Mouse (Mus musculus) induced T-regulatory cell, adult 2 months (primary cell): ENCODE data around the gene Eps8l2.
A peak's percentile ranks its signal among the peaks of the same experiment; 100 is the strongest.
"Not testable (repeated sequence)": the region's sequence is repeated elsewhere in the genome, so short reads cannot be mapped to it uniquely, and the experiment has no call there.

Source experiments
- DNase-seq: peaks from one replicate; pipeline ENCODE4 v3.0.0-alpha.2; 2012; ENCODE audit warnings: low read depth

Gene Eps8l2

GRCm38 (mm10) chr7:141365049-141365445 is 26.4 kb downstream of the Eps8l2 start:
- DNase-seq = no peak

DNA sequence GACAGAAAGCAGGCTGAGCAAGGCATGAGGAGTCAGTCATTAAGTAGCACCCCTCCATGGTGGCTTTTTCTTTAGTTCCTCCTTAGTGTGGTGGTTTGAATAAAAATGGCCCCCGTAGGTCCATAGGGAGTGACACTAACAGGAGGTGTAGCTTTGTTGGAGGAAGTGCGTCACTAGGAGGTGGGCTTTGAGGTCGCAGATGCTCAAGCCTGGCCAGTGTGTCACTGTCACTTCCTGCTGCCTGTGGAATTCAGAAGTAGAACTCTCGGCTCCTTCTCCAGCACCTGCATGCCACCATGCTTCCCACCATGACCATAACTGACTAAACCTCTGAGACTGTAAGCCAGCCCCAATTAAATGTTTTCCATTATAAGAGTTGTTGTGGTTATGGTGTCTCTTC is 28.7 kb downstream of the Eps8l2 start:
- no peak for DNase-seq

GRCm38 (mm10) chr7:141369918-141370317 is 31.2 kb downstream of the Eps8l2 start:
- peak; percentile 42 for DNase-seq

GRCm38 (mm10) chr7:141371942-141372595 is 33.4 kb downstream of the Eps8l2 start:
- DNase-seq = no peak

DNA sequence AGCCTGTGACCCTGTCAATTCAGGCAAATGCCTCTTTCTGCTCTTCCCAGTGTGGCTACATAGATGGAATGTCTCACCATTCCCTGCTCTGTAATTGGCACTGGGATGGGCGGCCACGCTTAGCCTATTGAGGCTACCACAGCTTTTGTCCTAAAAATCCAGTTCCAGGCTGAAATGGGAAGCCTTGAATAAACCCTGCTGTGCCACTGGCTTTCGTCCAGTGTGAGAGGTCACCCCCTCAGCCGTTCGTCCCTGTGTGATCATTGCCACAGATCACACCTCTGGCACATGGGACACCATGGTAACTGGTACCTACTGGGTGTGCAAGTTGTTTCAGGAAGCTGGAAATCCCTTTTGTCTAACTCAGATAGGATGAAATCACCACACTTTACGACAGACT is 34.9 kb downstream of the Eps8l2 start:
- no peak for DNase-seq

DNA sequence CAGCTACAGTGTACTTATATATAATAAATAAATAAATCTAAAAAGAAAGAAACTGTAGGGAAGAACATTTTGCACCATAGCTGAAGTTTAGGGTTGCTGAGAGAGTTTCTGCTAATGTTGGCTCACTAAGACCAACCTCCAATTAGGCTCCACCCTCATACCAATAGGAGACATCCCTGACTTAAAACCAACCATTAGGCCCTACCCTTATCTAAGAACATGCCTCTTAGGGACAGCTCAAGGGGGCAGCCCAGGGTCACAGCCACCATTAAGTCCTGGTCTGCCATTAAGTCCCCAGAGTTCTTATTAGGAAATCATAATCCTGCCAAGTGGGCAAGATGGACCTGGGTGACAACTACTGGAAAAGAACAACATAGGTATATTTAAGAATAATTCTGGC is 35.7 kb downstream of the Eps8l2 start:
- no peak for DNase-seq

DNA sequence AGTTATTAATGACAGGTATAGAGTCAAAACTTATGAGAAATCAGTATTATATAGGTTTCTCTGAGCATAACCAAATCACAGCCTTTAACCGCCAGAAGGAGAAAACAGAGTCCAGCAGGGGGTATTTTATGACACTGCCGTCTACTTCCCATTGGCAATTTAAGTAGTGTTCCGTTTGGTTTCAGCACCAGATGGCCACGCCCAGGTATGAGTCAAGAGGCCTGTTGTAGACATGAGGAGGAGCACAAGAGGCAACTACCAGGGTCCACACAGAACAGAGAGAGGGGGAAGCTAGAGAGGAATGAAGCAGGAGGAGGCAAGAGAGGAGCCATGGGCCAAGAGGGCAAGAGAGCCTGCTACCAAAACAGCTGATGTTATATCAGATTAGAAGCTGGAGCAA is 40.9 kb downstream of the Eps8l2 start:
- DNase-seq = no peak

DNA sequence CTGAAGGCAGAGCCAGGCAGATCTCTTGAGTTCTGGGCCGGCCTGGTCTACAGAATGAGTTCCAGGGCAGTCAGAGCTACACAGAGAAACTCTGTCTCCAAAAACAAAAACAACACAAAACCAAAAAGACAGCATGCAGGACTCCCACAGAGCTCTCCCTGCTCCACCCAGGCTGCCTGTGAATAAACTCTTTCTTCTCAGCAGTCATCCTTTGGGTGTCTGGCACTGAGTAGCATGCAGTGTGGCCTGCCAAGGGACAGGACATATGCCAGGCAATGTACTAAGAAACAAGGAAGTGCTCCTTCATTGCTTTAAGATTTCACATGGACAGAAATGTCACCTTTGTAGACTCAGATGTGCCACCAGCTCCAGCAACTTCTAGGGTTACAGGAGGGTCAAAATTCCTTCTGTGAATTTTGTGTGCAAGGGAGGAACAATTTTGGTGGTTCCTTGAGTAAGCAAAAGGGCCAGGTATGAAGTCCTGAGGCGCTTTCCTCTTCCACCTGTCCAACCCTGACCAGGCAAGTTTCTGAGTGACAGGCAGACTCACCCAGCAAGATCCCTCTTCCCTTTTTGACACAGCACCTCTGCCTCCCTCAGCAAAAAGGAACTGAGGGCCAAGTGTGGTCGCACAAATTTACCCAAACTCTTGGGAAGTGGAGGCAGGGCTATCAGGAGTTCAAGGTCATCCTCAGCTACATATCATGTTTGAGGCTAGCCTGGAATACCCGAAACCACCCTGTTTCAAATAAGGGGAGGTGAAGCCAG is 42.6 kb downstream of the Eps8l2 start:
- no peak for DNase-seq

DNA sequence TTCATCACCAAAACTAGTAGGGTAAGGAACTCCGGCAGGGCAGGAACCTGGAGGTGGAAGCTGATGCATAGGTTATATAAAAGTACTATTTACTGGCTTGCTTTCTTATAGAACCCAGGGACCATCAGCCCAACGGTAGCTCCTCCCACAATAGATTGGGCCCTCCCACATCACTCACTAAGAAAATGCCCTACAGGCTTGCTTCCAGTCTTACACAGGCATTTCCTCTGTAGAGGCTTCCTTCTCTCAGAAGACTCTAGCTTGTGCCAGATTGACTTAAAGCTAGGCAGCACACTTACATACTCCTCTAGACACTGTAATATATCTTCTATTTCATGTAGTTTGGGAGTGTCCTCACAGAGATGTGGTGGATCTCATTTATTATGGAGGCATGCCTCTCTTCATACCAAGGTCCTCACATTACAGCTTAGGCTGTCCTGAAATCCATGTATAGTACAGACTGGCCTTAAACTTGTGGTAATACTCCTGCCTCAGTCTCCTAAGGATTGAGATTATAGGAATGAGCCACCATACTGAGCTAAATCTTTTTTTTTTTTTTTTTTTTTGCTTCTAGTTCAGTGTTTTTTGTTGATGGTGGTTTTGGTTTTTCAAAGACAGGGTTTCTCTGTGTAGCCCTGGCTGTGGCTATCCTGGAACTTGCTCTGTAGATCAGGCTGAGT is 49.3 kb downstream of the Eps8l2 start:
- DNase-seq = peak; percentile 37

DNA sequence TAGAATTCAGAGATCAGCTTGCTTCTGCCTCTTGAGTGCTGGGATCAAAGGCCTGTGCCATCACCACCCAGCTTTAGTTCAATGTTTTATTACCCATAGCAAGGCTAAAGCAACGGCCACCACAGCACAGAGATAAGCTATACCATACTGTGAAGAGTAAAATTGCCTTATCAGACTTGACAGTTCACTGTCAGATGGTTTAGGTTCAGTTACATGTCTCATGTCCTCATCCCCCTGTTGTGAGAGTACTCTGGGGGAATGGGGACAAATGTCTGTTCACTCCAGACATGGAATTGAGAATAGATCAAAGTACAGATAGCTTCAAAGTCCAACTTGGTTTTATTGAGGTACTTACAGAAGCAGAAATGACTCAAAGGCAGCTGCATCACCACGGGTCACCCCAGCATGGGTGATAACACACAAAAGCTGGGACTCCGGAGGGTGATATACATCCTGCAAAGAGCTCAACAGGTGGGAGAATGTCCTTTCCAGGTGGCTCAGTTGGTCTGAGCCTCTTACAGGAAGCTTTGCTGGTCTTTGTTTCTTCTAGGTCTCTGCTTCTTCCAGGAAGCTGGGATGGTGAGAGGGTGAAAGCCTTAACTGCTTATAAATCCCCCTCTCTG is 49.9 kb downstream of the Eps8l2 start:
- DNase-seq = no peak

DNA sequence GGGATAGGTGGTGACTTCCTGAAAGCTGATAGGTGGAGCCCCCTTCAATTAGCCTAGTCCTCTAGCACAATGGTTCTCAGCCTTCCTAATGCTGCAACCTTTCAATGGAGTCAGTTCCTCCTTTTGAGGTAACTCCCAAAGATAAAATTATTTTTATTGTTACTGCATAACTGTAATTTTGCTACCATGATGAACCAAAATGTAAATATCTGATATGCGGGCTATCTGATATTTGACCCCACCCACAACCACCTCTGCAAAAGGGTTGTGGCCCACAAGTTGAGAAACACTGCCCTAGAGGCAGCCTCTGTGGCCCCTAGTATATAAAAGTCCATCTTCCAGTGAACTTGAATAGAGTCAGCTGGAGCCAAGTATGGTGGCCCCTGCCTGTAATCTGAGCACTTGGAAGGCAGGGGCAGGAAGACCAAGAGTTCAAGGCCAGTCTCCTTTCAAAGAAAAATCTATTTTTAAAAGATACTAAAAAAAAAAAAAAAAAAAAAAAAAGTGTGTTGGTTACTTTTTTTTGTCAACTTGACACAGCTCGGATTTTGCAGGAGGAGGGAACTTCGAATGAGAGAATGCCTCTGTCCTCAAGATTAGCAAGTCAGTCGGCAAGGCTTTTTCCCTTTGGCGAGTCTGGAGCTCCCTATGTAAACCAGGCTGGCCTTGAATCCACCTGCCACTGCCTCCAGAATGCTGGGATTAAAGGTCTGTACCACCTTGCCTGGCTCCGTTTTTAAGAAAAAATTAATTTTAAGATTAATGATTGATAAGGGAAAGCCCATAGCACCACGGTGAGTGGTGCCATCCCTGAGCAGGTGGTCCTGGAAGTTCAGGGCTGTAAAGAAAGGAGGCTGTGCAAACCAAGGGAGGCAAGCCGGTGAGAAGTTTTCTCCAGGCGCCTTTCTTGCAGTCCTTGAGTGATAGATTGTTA is 51.9 kb downstream of the Eps8l2 start:
- DNase-seq = no peak

- peak; percentile 99 for DNase-seq
These were observed 53.2 kb downstream of the Eps8l2 start, which contains the start of gene Taldo1 for GRCm38 (mm10) chr7:141391625-141392551. Taldo1 (plus strand) TSS chr7:141392199.

DNA sequence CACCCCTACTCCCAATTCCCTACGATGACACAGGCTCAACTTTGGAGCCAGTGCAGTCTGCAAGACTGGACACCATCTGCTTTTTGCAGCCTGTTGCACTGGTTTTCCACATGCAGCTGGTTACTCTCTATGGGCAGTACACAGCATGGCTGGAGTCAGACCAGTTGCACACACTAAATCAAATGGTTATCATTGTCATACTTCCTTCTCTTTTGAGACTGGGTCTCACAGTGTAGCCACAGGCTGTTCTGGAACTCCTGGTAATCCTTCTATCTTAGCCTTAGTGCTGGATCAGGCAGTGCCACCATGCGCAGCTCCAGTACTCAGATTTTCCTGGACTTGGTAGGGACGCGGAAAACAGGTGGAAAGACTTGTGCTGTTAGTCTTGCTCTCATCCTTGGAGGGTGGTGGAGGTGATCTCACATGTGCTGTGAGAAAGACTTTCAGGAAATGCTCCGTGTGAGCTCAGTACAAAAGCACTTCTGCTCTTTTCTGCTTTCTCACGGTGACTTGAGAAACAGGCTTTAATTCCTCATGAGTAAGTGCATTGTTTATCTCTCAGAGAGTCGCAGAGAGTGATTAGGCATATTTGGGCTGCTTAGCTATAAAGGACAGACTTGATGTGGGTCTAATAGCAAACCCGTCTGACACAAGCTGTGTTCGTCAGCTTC is 54.0 kb downstream of the Eps8l2 start:
- peak; percentile 39 for DNase-seq

- no peak for DNase-seq
These were observed 55.5 kb downstream of the Eps8l2 start for GRCm38 (mm10) chr7:141394158-141394557.

DNA sequence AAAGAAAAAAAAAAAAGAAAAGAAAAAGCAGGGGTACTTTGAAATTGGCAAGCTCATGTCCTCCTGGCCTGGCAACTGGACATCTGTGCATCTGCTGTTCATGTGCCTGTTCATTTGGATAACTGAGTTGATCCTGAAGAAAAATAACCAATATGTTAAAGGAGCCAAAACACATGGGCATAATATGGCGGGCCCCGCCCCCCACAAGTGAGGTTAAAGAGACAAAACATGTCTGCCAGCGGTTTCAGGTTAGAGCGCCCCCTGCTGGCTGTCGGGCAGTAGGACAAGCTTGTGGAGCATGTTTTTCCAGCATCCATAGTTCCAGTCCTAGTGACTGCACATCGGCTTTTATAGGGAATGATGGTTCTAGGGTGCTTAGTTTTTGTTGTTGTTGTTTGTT is 56.1 kb downstream of the Eps8l2 start:
- peak; percentile 90 for DNase-seq

GRCm38 (mm10) chr7:141395348-141395747 is 56.7 kb downstream of the Eps8l2 start:
- no peak for DNase-seq

DNA sequence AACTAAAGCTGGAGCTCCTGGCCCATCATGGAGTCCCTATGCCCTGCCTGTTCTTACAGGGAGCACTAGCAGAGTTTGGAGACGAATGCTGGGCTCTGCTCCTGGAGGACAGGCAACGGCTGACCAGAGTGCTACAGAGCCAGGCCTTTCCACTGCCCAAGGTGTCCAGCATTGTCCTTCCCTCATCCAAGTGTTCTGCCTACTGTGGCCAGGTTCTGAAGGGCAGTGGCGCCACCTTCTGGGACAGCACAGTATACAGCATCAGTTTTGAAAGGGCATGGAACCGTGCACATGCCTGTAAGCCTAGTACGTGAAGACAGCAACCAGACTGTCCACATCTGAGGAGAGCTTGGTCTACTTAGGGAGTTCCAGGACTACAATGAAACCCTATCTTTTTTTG is 64.6 kb downstream of the Eps8l2 start:
- DNase-seq = peak; percentile 70

DNA sequence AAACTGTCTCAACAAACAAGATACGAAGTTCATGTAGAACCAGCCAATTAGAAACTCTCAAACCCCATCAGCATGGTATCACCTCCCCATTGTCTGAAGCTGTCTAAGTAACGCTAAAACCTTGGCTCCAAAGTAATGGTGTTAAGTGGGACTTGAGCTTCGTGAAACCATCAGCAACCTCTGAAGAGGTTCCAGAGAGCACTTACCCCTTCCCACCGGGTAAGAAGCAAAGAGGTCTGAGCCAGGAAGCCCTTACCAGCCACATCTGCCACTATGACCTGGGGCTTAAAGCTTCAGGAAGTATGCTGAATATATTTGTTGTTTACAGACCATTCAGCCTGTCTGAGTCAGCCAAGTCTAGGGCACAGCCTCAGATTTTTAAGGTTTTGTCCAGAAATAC is 66.8 kb downstream of the Eps8l2 start:
- no peak for DNase-seq

DNA sequence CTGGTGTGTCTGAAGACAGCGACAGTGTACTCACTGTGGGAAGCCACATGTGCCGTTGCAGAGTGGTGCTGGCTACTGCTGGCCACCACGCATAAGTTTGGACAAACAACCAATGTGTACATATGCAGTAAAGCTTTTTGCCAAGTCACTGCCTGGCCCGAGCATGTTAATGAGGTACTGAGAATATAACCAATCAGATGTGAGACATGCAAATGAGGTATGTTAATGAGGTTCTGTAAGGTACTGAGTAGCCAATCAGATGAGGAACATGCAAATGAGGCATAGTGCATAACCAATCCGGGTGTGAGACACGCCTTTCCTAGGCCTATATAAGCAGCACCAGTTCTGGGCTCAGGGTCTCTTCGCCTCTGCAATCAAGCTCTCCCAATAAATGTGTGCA is 69.0 kb downstream of the Eps8l2 start:
- not testable (repeated sequence) for DNase-seq

GRCm38 (mm10) chr7:141408833-141409232 is 70.2 kb downstream of the Eps8l2 start:
- DNase-seq = peak; percentile 90
